Mouse (Mus musculus): ENCODE data around the gene Btn2a2.

Gene Btn2a2

GRCm38 (mm10) chr13:23497656-23498321, 9.1 kb upstream of the Btn2a2 start:
- peak; percentile 28 to 52 for DNase-seq (ENCODE audit: low spot score in 2 of 2)

DNA sequence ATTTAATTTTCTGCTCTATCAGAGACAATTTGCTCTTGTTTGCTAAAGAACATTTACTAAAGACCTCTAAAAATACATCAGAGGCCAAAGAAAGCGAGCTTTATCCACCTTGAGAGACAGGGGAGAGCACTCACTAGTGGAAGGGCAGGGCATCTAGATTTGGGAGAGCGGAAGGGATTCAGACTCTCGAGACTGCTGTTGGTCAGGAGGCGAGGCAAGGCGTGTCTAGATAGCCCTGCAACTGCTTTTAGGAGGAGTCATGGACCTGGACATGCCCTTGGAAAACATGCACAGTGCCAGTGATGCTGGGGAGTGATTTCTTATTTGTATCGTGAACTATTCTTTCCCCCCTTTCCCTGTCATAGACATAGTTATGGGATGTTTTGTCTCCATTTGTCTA, 6.9 kb upstream of the Btn2a2 start:
- DNase-seq (ENCODE audit: low spot score in 2 of 2): no peak

DNA sequence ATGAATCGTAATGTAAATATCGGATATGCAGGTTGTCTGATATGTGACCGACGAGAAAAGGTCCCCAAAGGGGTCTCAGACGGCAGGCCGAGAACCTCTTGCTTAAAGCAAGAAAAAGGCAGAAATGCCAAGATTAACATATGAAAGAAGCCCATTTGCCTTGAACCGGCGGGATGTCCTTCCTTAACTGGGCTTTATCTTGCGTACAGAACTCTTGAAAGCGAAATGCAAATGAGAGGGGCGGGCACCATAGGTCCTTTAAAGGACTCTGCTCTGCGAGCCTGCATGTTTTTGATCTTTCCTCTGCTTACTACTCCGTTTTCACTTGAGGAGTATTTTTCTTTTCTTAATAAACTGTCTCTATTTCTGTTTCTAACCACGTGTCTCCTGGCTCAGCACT, 3.3 kb upstream of the Btn2a2 start:
- no peak for DNase-seq (ENCODE audit: low spot score in 2 of 2)

DNA sequence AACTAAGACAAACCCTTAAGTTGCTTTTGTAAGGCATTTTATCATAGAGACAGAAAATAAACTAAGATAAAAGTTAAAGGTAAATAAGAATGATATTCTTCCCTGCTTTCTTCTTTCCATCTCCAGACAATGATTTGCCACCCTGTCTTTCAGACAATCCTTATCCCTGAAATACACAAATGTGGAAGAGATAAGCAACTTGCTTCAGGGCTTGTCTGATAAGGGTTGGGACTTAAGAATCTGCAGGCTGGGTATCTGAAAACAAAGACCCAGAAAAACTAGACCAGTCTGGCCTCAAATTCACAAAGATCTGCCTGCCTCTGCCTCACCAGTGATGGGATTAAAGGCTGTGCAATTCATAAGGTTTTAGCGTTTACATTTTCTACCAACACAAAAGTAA, 2.6 kb upstream of the Btn2a2 start:
- DNase-seq (ENCODE audit: low spot score in 2 of 2): no peak

DNA sequence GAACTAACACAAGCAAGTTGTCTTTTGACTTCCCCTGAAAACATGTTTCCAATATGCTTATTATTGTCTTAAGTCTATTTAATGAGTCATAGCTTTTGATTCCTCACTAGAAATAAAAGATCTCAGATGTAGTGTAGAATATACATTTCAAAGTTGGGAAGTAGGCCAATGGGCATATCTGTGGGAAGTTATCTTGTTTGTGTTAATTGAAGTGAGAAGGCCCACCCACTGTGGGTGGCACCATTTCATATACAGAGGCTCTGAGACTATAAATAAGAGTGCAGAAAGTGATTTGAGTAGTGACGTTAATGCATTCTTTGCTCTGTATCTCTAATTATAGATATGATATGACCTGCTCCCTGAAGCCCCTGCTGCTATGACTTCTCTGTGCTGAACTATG, 2.2 kb upstream of the Btn2a2 start:
- no peak for DNase-seq (ENCODE audit: low spot score in 2 of 2)

- no peak for DNase-seq (ENCODE audit: low spot score in 2 of 2)
Observed at GRCm38 (mm10) chr13:23485271-23485670, 3.4 kb downstream of the Btn2a2 start.

DNA sequence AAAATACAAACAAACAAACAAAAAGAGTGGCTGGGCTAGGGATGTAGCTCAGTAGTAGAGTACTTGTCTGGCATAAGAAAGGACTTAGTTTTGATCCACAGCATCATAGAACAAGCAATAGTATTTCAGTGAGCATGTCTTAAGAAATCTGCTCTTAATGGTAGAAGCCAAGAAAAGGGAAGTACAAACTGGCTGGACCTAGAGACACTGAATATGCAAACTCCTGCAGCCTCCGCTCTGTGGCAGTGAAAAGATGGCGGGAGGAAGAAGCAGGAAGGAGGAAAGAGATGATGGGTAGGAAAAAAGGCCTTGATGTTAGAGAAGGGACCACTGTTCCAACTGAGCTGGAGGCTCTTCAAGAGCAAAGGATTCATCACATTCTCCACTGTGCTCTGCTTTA, 5.5 kb downstream of the Btn2a2 start:
- no peak for DNase-seq (ENCODE audit: low spot score in 2 of 2)

- no peak for DNase-seq (ENCODE audit: low spot score in 2 of 2)
Observed at GRCm38 (mm10) chr13:23475658-23476057, 13.0 kb downstream of the Btn2a2 start.

DNA sequence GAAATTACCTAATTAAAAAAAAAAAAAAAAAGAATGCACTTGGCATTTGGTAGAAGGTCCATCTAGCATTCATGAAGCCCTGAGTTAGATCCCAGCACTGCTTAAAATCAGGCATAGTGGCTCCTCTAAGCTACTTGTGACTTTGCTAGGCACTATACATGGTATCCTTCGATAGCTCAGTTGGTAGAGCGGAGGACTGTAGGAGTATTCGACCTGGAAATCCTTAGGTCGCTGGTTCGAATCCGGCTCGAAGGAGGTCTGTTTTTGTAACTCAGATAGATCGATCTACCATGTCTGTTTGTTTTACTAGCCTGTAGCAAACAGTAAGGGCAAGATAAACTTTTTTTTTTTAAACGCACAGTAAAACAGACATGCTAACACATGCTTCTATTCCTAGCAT, 21.7 kb downstream of the Btn2a2 start:
- DNase-seq (ENCODE audit: low spot score in 2 of 2): peak; percentile 45 to 81

DNA sequence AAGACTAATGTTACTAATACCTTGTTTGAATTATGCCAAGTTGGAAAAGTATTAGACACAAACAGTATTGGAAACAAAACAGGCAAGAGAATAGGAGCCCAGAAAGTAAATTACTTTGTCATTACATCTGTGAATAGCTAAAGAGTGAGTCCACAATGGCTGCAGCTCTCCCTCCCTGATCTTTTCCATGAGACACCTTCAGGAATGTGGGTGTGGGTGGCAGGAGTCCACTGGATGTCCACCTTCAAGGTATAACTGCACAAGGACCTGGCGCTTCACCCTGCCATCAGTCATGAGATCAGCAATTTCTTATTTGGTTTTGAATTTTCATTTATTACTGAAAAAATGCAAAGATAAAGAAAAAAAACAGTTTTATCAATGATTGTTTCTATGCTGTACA, 22.4 kb downstream of the Btn2a2 start:
- DNase-seq (ENCODE audit: low spot score in 2 of 2): no peak

DNA sequence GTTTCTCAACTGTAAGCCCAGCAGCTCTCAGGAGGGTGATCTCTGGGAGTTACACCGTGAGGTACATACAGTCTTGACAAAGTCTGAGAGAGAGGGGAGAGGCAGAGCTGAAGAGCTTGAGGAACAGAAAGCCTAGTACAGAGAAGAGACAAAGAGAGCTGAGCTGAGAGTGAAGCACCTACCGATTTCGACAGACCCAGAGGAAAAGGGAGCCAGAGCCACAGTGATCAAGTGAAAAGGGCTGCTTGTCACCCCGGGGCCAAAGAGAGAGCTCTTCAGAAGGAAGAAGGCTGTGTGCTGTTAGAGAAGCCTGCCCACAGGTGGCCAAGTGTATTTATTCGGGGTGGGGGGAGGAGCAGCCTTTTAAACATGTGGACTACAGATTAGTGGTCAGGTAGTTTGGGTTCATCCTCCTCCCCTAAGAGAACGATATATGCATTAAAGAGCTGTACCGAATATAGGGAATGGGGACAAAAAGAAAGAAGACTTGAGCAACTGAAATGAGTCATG, 23.0 kb downstream of the Btn2a2 start, which contains the start of gene Btn1a1:
Gene Btn1a1, minus strand, starts transcription at position 302 of the 510 bp plus-strand sequence.
- DNase-seq (ENCODE audit: low spot score in 2 of 2): no peak

GRCm38 (mm10) chr13:23464841-23465366, 23.8 kb downstream of the Btn2a2 start:
- no peak for DNase-seq (ENCODE audit: low spot score in 2 of 2)

GRCm38 (mm10) chr13:23464224-23464637, 24.4 kb downstream of the Btn2a2 start:
- DNase-seq (ENCODE audit: low spot score in 2 of 2): no peak

- peak; percentile 83 to 92 for DNase-seq (ENCODE audit: low spot score in 2 of 2)
Observed at GRCm38 (mm10) chr13:23463381-23464223, 25.1 kb downstream of the Btn2a2 start.

DNA sequence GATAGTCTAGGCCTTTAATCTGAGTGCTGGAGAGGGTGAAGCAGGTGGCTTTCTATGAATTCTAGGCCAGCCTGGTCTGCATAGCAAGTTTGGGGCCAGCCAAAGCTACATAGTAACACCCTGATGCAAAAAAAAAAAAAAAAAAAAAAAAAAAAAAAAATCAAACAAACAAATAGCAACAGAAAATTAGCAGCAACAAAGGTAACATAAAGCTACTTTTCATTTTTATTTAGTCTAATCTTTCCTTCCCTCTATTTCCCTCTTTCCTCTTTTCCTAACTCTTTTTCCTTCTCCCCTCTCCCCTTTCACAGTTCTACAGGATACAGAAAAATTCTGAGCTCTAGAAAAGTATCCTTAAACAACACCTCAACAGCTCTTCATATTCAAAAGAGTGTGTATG, 26.0 kb downstream of the Btn2a2 start:
- DNase-seq (ENCODE audit: low spot score in 2 of 2): no peak

- DNase-seq (ENCODE audit: low spot score in 2 of 2): no peak
Observed at GRCm38 (mm10) chr13:23462063-23462462, 26.6 kb downstream of the Btn2a2 start.

DNA sequence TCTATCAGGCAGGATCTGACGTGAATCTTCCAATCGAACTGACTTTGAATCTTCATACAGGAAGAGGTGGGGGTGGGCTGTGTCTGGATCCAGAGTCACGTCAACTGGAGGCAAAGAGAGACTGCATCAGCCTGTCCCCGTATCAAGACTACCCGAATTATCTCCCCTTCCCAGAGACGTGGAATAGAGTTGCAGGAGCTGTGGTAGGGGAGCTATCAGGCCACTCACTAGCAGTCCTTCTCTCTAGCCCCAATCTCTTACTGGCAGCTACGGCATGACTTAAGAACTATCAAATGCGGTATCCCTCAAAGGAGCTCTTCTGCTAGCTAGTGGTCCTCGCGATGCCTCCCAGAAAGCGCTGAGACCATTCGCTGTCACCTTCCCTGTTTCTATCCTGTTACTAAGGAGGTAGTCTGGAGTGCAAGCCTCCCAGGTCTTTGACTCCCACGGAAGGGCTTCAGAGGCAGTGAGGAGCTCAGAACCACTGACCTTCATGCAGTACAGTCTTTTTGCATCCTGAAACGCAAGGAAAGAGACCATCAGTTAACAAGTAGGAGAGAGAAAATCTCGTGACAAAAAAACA, 29.3 kb downstream of the Btn2a2 start:
- no peak for DNase-seq (ENCODE audit: low spot score in 2 of 2)

DNA sequence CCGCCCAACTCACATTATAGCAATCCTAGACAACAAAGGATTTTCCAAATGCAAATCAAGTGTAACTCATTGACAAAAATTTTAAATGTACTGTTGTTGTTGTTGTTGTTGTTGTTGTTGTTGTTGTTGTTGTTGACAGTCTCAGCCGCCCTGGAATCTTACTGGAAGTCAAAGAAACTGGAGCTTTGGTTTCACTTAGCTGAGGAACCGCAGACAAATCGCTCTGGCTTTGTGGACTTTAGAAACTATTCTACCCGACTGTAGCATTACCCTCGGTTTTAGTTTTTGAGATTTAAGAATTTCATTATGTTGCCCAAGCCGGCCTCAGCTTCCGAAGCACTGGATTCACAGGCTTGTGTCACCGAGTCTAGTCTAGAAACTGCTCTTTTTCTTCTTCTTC, 34.7 kb downstream of the Btn2a2 start:
- DNase-seq (ENCODE audit: low spot score in 2 of 2): no peak

GRCm38 (mm10) chr13:23453362-23453862, 35.2 kb downstream of the Btn2a2 start:
- peak; percentile 62 to 81 for DNase-seq (ENCODE audit: low spot score in 2 of 2)

DNA sequence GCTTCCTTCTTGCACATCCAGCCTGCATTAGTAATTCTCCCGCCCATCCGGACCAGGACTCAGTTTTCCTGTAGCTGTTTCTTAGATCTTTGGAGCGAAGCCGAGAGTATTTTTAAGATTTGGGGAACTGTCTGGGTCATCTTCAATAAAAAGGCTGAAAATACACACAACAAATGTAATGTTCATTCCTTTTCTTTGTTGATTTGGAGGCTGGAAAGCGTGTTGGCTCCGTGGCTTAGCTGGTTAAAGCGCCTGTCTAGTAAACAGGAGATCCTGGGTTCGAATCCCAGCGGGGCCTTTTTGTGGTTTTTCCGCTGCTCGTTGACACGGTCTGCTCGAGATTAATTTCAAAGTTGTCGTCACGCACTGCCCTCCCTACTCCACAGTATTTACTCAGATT, 38.3 kb downstream of the Btn2a2 start:
- DNase-seq (ENCODE audit: low spot score in 2 of 2): peak; percentile 90 to 94

DNA sequence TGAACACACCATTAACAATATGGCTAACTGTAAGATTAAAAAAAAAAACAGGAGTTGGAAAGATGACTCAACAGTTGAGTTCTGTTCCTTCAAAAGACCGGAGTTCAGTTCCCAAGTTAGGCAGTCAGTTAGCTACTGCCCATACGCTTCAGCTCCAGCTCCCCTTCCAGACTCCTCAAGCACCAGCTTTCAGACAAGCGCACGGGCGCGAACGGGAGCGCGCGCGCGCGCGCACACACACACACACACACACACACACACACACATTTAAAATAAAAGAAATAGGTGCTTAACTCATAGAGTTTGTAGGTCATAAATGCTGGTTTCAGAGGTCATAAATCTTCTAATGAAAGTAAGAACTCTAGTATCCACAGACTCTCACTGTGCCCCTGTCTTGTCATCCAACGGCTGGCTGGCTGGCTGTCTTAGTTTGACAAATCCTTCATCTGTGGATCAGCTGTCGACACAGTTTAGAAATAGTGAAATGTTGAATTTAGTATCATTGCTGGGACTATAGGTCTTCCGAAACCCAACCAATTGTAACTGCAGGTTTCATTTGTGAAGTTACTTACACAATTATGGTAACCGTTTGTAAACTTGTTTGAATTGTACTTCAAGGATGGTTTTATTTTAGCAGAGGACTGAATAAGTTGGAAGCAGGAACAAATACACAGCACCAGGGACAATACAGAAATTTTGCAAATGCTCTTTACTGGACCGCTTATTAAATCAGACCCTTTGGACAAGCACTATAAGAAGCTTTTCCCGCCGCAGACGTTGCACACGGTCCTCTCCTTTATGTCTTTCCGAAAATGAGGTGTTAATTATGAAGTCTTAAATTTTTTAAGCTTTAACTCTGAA, 39.2 kb downstream of the Btn2a2 start:
- DNase-seq (ENCODE audit: low spot score in 2 of 2): peak in 1 of 2 experiments; percentile 39
